Mouse (Mus musculus) hindbrain, embryonic 13.5 days (tissue): ENCODE measurements around the gene Hand2. TPM values are rescaled to one million over a fixed set of nuclear protein-coding genes. Genes with fewer than 3 reads are reported as not detected.

Experiments used
- ATAC-seq: fragments of 200-750 bp; cut with Nextera tagmentation; 2 replicates; pipeline ENCODE4 v1.8.0; 2017; ENCODE audit warnings: moderate TSS enrichment; ENCODE audit not compliant: low FRiP score
- H3K27ac ChIP-seq: fragments of 300-500 bp; sonication (generic); 2 replicates; pipeline ENCODE4 v1.5.1; 2015; ENCODE audit warnings: inconsistent platforms, mild to moderate bottlenecking, moderate library complexity
- H3K27me3 ChIP-seq: fragments of 300-500 bp; sonication (generic); 2 replicates; pipeline ENCODE4 v1.6.1; 2015; ENCODE audit warnings: mild to moderate bottlenecking, inconsistent platforms
- H3K36me3 ChIP-seq: fragments of 300-500 bp; sonication (generic); 2 replicates; pipeline ENCODE4 v1.6.1; 2015; ENCODE audit warnings: mild to moderate bottlenecking, inconsistent platforms
- H3K4me1 ChIP-seq: fragments of 300-500 bp; sonication (generic); replicated peaks from 2 replicates; pipeline ENCODE4 v1.6.1; 2015; ENCODE audit warnings: inconsistent platforms
- H3K4me2 ChIP-seq: fragments of 300-500 bp; sonication (generic); 2 replicates; pipeline ENCODE4 v1.6.1; 2015; ENCODE audit warnings: inconsistent platforms, mild to moderate bottlenecking, moderate library complexity
- H3K4me3 ChIP-seq: fragments of 300-500 bp; sonication (generic); 2 replicates; pipeline ENCODE4 v1.5.1; 2015; ENCODE audit warnings: mild to moderate bottlenecking, inconsistent platforms
- H3K9ac ChIP-seq: fragments of 300-500 bp; sonication (generic); 2 replicates; pipeline ENCODE4 v1.6.1; 2015; ENCODE audit warnings: mild to moderate bottlenecking, inconsistent platforms
- H3K9me3 ChIP-seq: fragments of 300-500 bp; sonication (generic); 2 replicates; pipeline ENCODE4 v1.6.1; 2016; ENCODE audit warnings: inconsistent platforms
- WGBS: fragments of 180-500 bp; shearing (Covaris S2); methylation state at CpG from one replicate; pipeline ENCODE4 v1.1.7; 2015; 5-methylcytosine and 5-hydroxymethylcytosine counted together
- polyA plus RNA-seq: library from polyadenylated mRNA; unstranded; fragments of >200 nt; fragmentation: Nextera tagmentation; extraction: Ambion mirVana; gene quantifications from 2 replicates; pipeline ENCODE4 v1.2.1, GENCODE M21; 2015

Gene Hand2
- polyA plus RNA-seq, 1 experiment from 2014 or later = not detected

- no peaks in the 10 kb centered on the region for H3K9me3 ChIP-seq
- peaks cover 10% of the 10 kb centered on the region for H3K4me1 ChIP-seq
- H3K36me3 ChIP-seq = no peaks in the 10 kb centered on the region
- 1% methylated on average over 37 of the region's 37 CpGs for WGBS
- H3K27me3 ChIP-seq = peaks cover 75% of the 10 kb centered on the region
- peak; percentile 97 for ATAC-seq
- peak overlapping the region; percentile 41 for H3K4me3 ChIP-seq
- no peak overlapping the region for H3K27ac ChIP-seq
- peak overlapping the region; percentile 73 for H3K4me2 ChIP-seq
- H3K9ac ChIP-seq = peak overlapping the region; percentile 63
Measured at GRCm38 (mm10) chr8:57353346-57354305, 32.8 kb downstream of the Hand2 start.

GRCm38 (mm10) chr8:57354876-57355275 is 34.1 kb downstream of the Hand2 start:
- Histone ChIP-seq H3K4me2 (no peak overlapping the region), H3K36me3 (no peaks in the 10 kb centered on the region), H3K4me3 (no peak overlapping the region), H3K9me3 (no peaks in the 10 kb centered on the region), H3K27ac (no peak overlapping the region), H3K4me1 (peaks cover 10% of the 10 kb centered on the region), H3K27me3 (peaks cover 63% of the 10 kb centered on the region), H3K9ac (no peak overlapping the region)
- 59% methylated on average over 2 of the region's 2 CpGs for WGBS
- no peak for ATAC-seq

GRCm38 (mm10) chr8:57356529-57357325 is 35.9 kb downstream of the Hand2 start:
- ATAC-seq = no peak
- WGBS = 73% methylated on average over 9 of the region's 9 CpGs
- no peaks in the 10 kb centered on the region for H3K36me3 ChIP-seq
- H3K9me3 ChIP-seq = no peaks in the 10 kb centered on the region
- no peak overlapping the region for H3K4me3 ChIP-seq
- H3K27me3 ChIP-seq = peaks cover 45% of the 10 kb centered on the region
- H3K4me2 ChIP-seq = no peak overlapping the region
- H3K9ac ChIP-seq = no peak overlapping the region
- no peak overlapping the region for H3K27ac ChIP-seq
- peaks cover 10% of the 10 kb centered on the region for H3K4me1 ChIP-seq

- Histone ChIP-seq H3K4me1 (no peaks in the 10 kb centered on the region), H3K9me3 (no peaks in the 10 kb centered on the region), H3K9ac (no peak overlapping the region), H3K4me3 (no peak overlapping the region), H3K4me2 (no peak overlapping the region), H3K27me3 (peaks cover 12% of the 10 kb centered on the region), H3K27ac (no peak overlapping the region), H3K36me3 (no peaks in the 10 kb centered on the region)
- WGBS = 53% methylated on average over 2 of the region's 2 CpGs
- no peak for ATAC-seq
Measured at GRCm38 (mm10) chr8:57360493-57360892, 39.7 kb downstream of the Hand2 start.

- Histone ChIP-seq H3K9ac (no peak overlapping the region), H3K4me2 (no peak overlapping the region), H3K27me3 (peaks cover 6% of the 10 kb centered on the region), H3K27ac (no peak overlapping the region), H3K4me3 (no peak overlapping the region), H3K4me1 (no peaks in the 10 kb centered on the region), H3K36me3 (no peaks in the 10 kb centered on the region), H3K9me3 (no peaks in the 10 kb centered on the region)
- no peak for ATAC-seq
- 78% methylated on average over 8 of the region's 8 CpGs for whole genome bisulfite sequencing
Measured at GRCm38 (mm10) chr8:57361003-57361805, 40.4 kb downstream of the Hand2 start.

GRCm38 (mm10) chr8:57362881-57363280 is 42.1 kb downstream of the Hand2 start:
- H3K4me3 ChIP-seq = no peak overlapping the region
- 87% methylated on average over 2 of the region's 2 CpGs for WGBS
- H3K9me3 ChIP-seq = no peaks in the 10 kb centered on the region

GRCm38 (mm10) chr8:57374044-57374443 is 53.3 kb downstream of the Hand2 start:
- no peak overlapping the region for H3K4me3 ChIP-seq
- H3K27ac ChIP-seq = no peak overlapping the region
- H3K9me3 ChIP-seq = no peaks in the 10 kb centered on the region
- no peak for ATAC-seq
- H3K27me3 ChIP-seq = no peaks in the 10 kb centered on the region
- 94% methylated on average over 2 of the region's 2 CpGs for WGBS
- H3K9ac ChIP-seq = no peak overlapping the region
- H3K36me3 ChIP-seq = no peaks in the 10 kb centered on the region
- no peaks in the 10 kb centered on the region for H3K4me1 ChIP-seq
- H3K4me2 ChIP-seq = no peak overlapping the region

More at GRCm38 (mm10) chr8:57362881-57363280, 42.1 kb downstream of the Hand2 start:
- Histone ChIP-seq H3K36me3 (no peaks in the 10 kb centered on the region), H3K9ac (no peak overlapping the region), H3K27me3 (no peaks in the 10 kb centered on the region), H3K4me1 (no peaks in the 10 kb centered on the region), H3K27ac (no peak overlapping the region), H3K4me2 (no peak overlapping the region)
- no peak for ATAC-seq

Other genes starting within 250 kb of the Hand2 start
- 1.4 and 2.4 TPM in 2 replicates for gene Scrg1, start 134.9 kb downstream of the Hand2 start, polyA plus RNA-seq
- 46.1 and 48.1 TPM in 2 replicates for gene Sap30, start 166.9 kb downstream of the Hand2 start, polyA plus RNA-seq
- 115 and 140 TPM in 2 replicates for gene Hmgb2, start 190.9 kb downstream of the Hand2 start, polyA plus RNA-seq